Mouse (Mus musculus) adrenal gland, adult 18-20 months (tissue): Measurements from ENCODE around the gene Elk1. TPM values are rescaled to one million over a fixed set of nuclear protein-coding genes. Genes with fewer than 3 reads are reported as not detected.

Experiments used
- DNase-seq, 2 experiments: peaks; one replicate each; pipeline ENCODE4 v3.0.0; 2021 to 2022; ENCODE audit warnings: low spot score in 2 of 2
- long read RNA-seq, 2 experiments: library from polyadenylated mRNA; stranded (forward); transcript quantifications; one replicate each; pipeline ENCODE4 v2.0.0; 2021
- total RNA-seq, 2 experiments: library from RNA; stranded (reverse); gene quantifications; 1 replicate in 1 of 2; 2 replicates in 1 of 2; pipeline ENCODE4 v1.2.3; 2021

Gene Elk1
- 10 to 100 TPM; 13.2 to 15.9 TPM for total RNA-seq
- long read RNA-seq, experiment 1, transcript Elk1-201 (6 exons, 3,548 nt) = major isoform, 6 of 6 reads
- long read RNA-seq, experiment 1, partial matches to known transcripts = 0 of 6 reads
- long read RNA-seq, experiment 1, other reads (novel, unspliced or antisense) = 0 of 6 reads
- long read RNA-seq, experiment 2, partial matches to known transcripts = 2 of 5 reads
- long read RNA-seq, experiment 2, other reads (novel, unspliced or antisense) = 2 of 5 reads

DNA sequence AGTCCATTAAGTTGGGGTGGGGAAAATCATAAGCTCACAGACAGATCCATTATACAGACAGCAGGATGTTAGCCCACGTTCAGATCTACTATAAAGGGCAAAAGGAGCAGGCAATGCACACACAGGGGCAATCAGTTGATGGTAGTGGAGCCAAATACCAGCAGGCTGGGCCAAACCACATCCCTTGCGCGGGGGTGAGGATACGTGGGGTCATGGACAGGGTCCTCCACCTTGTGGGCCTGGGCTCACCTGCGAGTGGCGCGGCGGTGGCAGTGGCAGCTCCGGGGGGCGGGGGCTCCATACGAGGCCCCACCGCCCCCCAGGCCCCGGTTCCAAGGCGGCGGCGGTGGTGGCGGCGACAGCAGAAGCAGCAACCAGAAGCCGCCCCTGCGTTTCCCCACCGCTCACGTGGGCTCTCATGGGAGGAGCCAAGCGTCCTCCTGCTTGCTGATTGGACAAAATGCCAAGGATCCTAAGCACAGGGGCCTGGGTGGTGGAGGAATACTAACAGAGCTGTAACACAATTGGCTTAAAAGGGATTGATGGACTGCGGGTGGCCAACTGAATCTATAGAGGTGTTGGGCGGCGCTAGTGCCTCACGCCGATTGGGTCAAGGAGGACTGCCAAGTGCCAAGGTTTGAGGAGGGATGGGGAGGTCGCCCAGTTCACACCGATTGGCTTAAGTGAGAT is at the start of gene Elk1:
TSS of gene Elk1 (minus strand) at position 418 of the 690 bp plus-strand sequence.
- DNase-seq = peak; percentile 55 to 59

DNA sequence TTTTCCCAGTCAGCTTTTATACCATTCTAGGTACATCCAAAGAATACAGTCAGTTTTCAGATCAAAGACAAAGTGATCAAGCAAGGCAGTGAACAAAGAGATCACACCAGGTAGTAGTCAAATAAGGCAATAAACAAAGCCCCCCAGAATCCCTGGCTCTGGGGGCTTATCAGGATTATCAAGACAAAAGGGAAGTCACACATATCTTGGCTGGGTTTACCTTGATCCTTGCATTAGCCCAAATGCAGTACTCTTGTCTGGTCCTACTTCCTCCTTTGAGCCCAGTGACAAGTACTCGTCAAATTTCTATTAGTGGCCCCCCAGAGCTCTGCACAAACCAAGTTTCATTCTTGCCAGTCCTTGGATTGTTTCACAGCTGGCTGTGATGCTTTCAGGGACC is 30.5 kb upstream of the Elk1 start:
- DNase-seq = no peak

DNA sequence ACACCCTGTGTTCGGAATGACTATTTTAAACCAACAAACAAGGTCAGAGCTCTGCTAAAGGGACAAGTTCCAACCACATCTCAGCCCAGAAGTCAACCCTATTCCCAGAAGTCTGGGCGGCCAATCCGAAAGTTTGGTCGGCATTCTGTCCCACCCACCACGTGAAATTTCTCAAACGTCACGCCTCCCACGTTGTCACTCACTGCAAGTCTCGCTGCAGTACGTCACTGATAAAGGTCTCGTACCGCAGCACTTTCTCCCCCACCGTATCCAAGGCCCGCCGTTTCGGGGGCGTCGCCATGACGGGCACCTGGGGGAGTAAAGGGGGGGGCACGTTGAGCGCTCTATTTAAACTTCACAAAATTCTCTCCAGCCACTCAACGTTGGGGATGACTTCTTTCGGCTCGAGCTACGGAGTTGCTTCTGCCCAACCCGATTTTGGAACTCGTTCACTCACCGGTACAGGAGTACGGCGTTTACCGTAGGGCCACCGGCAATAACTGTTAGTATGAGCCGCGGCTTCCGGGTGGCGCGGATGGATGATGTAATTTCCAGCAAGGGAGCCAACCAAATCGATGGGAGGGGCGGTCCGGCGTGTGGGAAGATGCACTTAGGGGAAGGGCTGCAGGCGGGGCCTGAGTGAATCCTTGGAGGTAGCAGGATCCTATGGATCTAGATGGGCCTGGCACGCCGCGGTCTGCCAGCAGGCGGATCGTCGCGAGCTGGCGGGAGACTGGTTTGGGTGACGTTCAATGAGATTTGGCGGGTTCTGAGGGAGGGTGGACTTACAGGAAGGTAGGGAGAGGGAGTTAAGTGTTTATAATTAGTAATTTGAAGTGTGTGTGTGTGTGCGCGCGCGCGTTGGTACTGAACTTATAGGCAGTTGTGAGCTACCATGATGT is 11.3 kb upstream of the Elk1 start, which contains the start of gene Uxt:
TSS of gene Uxt (minus strand) at position 541 of the 902 bp plus-strand sequence.
- peak; percentile 76 to 81 for DNase-seq

DNA sequence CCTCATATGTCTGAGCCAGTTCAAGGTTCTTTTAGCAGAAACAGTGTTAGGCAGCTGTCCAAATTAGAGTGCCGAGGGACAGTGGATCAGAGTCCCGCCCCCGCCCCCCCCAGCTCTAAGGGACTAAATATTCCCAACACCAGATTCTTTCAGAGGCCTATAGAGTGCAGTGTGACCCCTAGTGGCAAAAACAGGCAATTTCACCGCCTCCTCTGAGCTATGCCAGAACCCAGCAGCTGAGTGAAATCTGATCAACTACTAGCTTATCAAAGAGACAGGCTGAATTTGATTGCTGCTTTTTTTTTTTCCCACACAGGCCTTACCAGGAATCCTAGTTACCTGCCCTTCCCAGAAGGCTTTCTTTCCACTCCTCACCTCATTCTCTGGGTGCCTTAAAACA is 4.4 kb downstream of the Elk1 start:
- peak; percentile 29 to 34 for DNase-seq

DNA sequence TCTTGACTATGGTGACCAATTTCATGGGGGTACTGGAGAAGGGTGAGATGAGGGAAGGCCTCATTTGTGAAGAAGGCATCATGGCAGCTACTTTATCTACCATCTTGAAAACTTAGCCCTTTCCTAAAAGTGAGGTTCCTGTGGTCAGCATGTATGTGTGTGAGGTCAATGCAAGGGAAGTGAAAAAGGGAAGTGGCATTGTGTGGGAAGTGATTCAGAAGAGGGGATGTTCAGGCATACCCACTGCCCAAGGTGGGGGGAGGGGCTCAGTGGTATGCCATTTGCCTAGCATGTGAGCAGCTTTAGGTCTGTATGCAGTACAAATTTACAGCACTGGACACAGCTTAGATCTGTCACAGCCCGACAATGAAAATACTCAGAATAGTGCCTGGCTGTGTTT is 18.4 kb downstream of the Elk1 start:
- DNase-seq = no peak

DNA sequence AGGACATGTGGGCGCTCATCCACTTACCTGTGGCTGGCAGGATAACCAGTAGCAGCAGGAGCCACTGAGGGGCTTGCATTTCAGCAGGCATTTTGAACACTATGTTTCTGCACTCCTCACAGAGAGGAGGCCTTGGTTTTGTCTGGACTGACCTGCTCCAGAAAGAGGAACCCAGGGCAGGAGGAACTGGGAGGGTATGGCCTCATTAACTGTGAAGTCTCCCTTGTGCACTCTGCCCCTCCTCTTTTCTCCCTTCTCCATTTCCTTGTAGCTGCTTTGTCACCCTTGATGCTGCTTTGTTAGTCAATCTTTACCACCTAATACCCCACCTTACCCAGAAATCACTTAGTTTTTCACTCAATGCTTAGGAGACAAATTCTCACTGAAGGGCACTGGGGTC is 19.0 kb downstream of the Elk1 start, which contains the start of gene Cfp:
TSS of gene Cfp (minus strand) at position 192 of the 400 bp plus-strand sequence.
- no peak for DNase-seq

DNA sequence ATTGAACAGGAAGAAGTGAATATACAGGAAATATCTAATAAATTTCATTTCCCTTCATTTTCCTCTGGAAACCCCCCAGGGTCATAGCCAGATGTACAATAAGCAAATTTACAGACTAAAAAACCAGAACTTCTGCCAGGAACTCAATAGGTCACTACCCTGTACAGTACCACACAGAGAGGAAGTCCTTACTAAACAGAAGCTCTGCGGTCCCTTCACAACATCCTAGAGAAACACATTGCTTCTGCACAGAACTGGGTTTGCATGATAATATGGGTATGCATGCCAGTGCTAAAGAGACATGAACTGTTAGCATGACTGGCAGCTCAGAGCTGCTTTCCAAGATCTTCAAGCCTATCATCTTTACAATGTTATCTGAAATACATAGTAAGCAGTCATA is 20.5 kb downstream of the Elk1 start:
- DNase-seq = no peak

DNA sequence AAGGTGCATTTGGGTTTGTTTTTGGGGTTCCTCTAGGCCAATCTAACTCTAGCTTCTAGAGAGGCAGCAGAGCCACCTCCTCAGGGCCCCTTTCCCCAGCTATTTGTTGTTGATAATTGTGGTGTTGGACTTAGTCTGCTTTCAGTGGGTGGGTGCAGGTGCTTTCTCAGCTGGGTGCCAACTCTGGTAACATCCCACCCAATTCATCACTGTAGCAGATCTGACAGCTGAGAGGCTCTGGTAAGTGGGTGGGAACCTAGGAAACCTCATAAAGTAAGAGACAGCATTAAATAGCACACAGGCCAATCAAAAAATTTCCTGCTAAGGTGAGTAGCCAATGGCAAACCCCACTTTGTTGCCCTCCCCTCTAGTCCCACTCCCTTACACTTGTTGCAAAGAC is 25.4 kb downstream of the Elk1 start:
- no peak for DNase-seq

DNA sequence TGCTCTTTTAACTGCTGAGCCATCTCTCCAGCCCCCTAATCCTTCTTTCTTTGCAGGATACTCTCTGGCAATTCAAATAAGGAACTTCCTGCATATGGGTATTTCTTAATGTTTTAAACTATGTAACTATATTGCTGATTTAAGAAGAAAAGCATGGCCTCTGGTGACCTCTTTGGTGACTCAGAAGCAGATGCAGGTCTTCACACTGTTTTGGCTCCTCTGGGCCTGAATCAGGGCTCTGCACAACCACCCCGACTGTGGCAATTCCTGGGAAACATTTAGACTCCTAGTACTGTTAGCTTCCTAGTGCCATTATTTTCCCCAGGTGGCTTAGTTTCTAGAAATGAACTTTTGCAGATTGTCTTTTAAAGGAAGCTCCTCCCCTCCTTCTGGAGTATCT is 26.9 kb downstream of the Elk1 start:
- DNase-seq = no peak

DNA sequence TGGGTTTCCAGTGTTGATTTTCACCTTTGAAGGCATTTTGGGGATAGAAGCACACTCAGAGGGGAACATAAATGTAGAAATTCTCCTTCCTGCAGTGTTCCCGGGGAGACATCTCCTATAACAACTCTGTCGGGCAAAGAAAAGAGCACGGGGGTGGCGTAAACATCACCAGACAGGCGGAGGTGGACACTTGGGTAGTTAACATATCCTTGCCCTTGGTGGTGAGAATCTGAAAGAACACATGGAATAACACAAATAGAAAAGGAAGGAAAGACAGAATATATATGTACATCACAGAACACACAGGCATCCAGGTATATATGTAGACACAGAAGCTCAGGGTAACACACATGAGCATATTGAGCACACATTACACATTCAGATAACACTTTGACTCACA is 29.0 kb downstream of the Elk1 start:
- no peak for DNase-seq

DNA sequence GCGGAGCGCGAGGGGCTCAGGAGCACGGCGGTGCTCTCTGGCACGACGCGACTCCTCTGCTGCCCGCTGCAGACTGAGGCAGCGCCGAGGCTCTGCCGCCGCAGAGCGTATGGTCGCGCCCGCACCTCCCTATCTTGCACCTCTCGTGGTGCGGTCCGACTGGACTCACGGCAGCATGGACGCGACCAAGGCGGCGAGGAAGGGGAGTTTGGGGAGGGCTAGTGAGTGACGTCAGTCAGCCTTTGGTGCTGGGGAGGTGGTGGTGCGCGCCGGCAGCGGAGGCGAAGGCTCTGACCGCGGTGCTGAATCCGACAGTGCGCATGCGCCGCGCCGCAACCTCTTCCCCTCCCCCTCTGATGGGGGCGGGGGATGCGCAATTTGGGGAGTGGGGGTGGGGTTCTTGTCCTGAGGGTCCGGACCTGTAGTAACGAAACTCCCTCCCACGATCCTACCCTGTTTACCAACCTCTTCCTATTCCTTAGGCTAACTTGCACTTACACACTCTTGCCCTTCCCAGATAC is 29.5 kb downstream of the Elk1 start, which contains the start of gene Syn1:
TSS of gene Syn1 (minus strand) at position 161 of the 521 bp plus-strand sequence.
- peak; percentile 62 to 63 for DNase-seq

DNA sequence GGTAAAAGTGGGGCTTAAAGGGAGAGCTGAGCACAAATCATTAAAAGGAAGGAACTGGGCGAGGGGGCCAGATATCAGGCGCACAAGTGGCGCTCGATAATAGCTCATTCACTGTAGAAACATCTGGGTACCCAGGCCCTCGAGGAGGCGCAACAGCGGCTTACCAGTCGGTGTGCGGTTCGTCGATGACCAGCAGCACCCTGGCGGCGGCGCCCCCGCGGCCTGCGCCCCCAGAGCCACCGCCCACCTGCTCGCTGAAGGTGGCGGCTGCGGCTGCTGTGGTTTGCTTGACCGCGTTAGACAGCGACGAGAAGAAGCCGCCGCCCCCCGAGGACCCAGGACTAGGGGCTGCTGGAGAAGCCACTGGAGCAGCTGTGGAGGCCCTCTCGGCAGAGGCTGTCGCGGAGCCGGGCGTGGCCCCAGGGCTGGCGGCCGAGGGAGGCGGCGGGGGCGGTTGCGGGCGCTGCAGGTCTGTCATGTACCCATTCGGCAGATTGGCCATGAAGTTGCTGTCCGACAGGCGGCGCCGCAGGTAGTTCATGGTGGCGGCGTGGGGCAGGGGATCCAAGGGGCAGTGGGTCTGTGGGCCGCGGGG is 30.1 kb downstream of the Elk1 start:
- DNase-seq = peak in 1 of 2 experiments; percentile 19

DNA sequence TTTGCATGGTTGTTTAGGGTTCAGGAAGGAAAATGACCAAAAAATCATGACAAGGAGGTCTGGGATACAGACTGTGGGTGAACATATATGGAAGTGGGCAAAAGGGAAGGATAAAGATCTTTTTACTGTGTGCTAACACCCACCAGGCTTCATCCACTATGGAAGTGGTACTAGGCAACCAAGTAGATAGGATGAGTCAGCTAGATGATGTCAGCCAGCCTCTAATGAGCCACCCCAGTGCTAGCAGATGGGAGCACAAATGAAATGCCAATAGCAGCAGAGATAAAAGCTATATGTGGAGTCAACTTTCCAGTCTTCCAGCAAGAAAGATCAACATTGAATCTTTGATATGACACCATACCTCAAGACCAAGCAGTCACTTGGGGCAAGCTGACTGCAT is 35.3 kb downstream of the Elk1 start:
- no peak for DNase-seq

DNA sequence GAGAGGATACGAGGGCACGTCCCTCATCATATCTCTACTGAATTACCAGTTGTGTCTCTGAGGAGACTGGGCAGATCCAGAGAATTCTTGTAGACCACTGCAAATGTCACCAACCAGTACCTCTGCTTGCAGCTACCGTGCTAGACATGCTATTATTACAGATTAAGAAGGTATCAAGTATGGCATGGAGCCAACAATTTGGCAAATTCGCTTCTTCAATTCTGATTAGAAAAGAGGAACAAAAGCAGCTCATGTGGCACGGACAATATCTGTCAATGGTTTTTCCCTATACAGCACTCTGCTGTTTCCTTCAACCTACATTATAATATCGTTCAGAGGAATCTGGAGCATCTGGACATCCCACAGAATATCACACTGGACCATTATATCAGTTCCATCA is 36.7 kb downstream of the Elk1 start:
- DNase-seq = no peak

DNA sequence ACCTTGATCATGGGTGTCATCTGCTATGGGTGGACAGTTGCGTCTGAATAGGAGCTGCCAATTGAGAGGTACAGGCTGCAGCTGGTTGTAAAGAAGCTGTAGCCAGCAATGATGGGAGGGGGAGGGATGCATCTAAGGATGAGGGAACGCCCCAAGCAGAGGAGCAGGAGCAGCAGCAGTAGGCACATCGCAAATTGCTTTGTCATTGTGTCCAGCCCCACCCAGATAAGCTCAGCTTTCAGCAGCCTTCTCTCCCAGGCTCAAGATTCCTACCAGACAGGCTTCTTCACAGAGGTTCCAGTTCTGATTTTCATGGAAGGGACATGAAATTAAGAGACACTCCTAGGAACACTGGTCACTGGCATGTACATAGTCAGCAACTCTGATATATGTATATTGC is 40.3 kb downstream of the Elk1 start:
- no peak for DNase-seq

Other genes with a start within 250 kb of the Elk1 start
- gene Usp11, start 246.7 kb downstream of the Elk1 start, total RNA-seq = 10 to 100 TPM; 26.7 to 30.0 TPM
- 100 to 1,000 TPM; 108 to 123 TPM for gene Araf, start 152.8 kb downstream of the Elk1 start, total RNA-seq
- gene Timp1, start 80.4 kb downstream of the Elk1 start, total RNA-seq = 10 to 100 TPM; 20.9 to 32.1 TPM
- gene Syn1, start 29.6 kb downstream of the Elk1 start, total RNA-seq = 10 to 100 TPM in 1 of 2 experiments, 1 to 10 TPM in 1; 7.5 to 10.6 TPM
- gene Cfp, start 19.1 kb downstream of the Elk1 start, total RNA-seq = 10 to 100 TPM in 1 of 2 experiments, 1 to 10 TPM in 1; 9.6 to 16.8 TPM
- 10 to 100 TPM; 40.2 to 41.8 TPM for gene Uxt, start 11.4 kb upstream of the Elk1 start, total RNA-seq
- gene Zfp182, start 111.7 kb upstream of the Elk1 start, total RNA-seq = 1 to 10 TPM; 5.4 to 5.9 TPM
- not detected for gene Spaca5, start 117.8 kb upstream of the Elk1 start, total RNA-seq
- 1 to 10 TPM in 1 of 2 experiments, under 1 TPM in 1; 0.99 to 1.3 TPM for gene Zfp300, start 138.9 kb upstream of the Elk1 start, total RNA-seq
- not detected for gene Ssxa1, start 165.2 kb upstream of the Elk1 start, total RNA-seq
- gene Gm21876, start 225.0 kb upstream of the Elk1 start, total RNA-seq = not detected